17 mouse cellular contexts compared by ENCODE assay signal in genomic region chr2:38831976-38832375, GRCm38 (mm10).
A peak's percentile ranks its signal among the peaks of the same experiment; 100 is the strongest.
DNase-seq lines count a peak whose midpoint lies in the region; ATAC-seq and TF ChIP-seq lines count a peak whose summit lies in the region.
"Had no signal": no experiment of that assay in that cellular context is flagged by ENCODE, and none has a peak within 500 bp of the region (broad histone marks: within the 10 kb centered on the region; RNA-seq: fewer than 3 reads in every experiment).

No protein-coding gene starts in this region.

- H3K4me2 ChIP-seq in liver, embryonic 14.5 days (ENCODE audit: low read depth), result no peak overlapping the region
- no peak overlapping the region for H3K4me2 ChIP-seq in liver, embryonic 12.5 days
- H3K4me2 ChIP-seq: embryonic facial prominence, embryonic 12.5 days; liver, embryonic 15.5 days; midbrain, embryonic 12.5 days had no signal

- no peak for DNase-seq in gastrocnemius, adult 2 months
- no peak for DNase-seq in gastrocnemius, adult 18-20 months (ENCODE audit: low spot score)
- no peak for DNase-seq in liver, embryonic 14.5 days (ENCODE audit: low read depth in 3 of 3, low spot score in 3 of 3)
- DNase-seq in 3T3-L1 (ENCODE audit: low read depth, low spot score), result peak; percentile 62
- peak; percentile 25 for DNase-seq in NIH3T3 (ENCODE audit: low read depth)
- no peak for DNase-seq in embryonic facial prominence, embryonic 10.5 days (ENCODE audit: low spot score)
- DNase-seq: cerebellum, postnatal 25 days; gastrocnemius, postnatal 25 days; heart, postnatal 4 days; kidney, postnatal 14 days had no signal

- H3K9me3 ChIP-seq in liver, embryonic 14.5 days (ENCODE audit: control insufficient read depth, low read length), result no peaks in the 10 kb centered on the region
- no peaks in the 10 kb centered on the region for H3K9me3 ChIP-seq in liver, embryonic 12.5 days (replicated peaks)
- no peaks in the 10 kb centered on the region for H3K9me3 ChIP-seq in embryonic facial prominence, embryonic 10.5 days
- H3K9me3 ChIP-seq: embryonic facial prominence, embryonic 12.5 days; heart, embryonic 10.5 days; limb, embryonic 10.5 days; liver, embryonic 15.5 days; midbrain, embryonic 12.5 days had no signal

- H3K36me3 ChIP-seq in liver, embryonic 14.5 days (replicated peaks; ENCODE audit: control insufficient read depth, insufficient read depth, low read depth), result no peaks in the 10 kb centered on the region
- no peaks in the 10 kb centered on the region for H3K36me3 ChIP-seq in liver, embryonic 12.5 days
- peaks cover 64% of the 10 kb centered on the region for H3K36me3 ChIP-seq in embryonic facial prominence, embryonic 10.5 days (replicated peaks)
- H3K36me3 ChIP-seq: liver, embryonic 15.5 days had no signal

- H3K27ac ChIP-seq in gastrocnemius, adult 2 months, result no peak overlapping the region
- H3K27ac ChIP-seq in liver, embryonic 14.5 days, result no peak overlapping the region
- no peak overlapping the region for H3K27ac ChIP-seq in liver, embryonic 12.5 days
- H3K27ac ChIP-seq in embryonic facial prominence, embryonic 10.5 days (replicated peaks), result no peak overlapping the region
- H3K27ac ChIP-seq: embryonic facial prominence, embryonic 12.5 days; heart, embryonic 10.5 days; limb, embryonic 10.5 days; liver, embryonic 15.5 days; macrophage; midbrain, embryonic 12.5 days had no signal

- peaks cover 7 to 8% of the 10 kb centered on the region in 2 experiments; a peak in 3 of 4 replicates for H3K4me1 ChIP-seq in liver, embryonic 14.5 days (replicated peaks; ENCODE audit: control insufficient read depth in 2 of 2, insufficient read depth in 2 of 2, low read length in 1 of 2)
- H3K4me1 ChIP-seq in liver, embryonic 12.5 days, result peaks cover 14% of the 10 kb centered on the region
- H3K4me1 ChIP-seq in embryonic facial prominence, embryonic 10.5 days, result peaks cover 11% of the 10 kb centered on the region; the same call in 1 of the 2 replicates
- H3K4me1 ChIP-seq: heart, embryonic 10.5 days had no signal

- no peaks in the 10 kb centered on the region for H3K27me3 ChIP-seq in liver, embryonic 14.5 days (ENCODE audit: control insufficient read depth, insufficient read depth, low read length)
- no peaks in the 10 kb centered on the region for H3K27me3 ChIP-seq in liver, embryonic 12.5 days (replicated peaks)
- no peaks in the 10 kb centered on the region for H3K27me3 ChIP-seq in embryonic facial prominence, embryonic 10.5 days (replicated peaks; ENCODE audit: low read depth, poor library complexity, severe bottlenecking)
- H3K27me3 ChIP-seq: embryonic facial prominence, embryonic 12.5 days; liver, embryonic 15.5 days; midbrain, embryonic 12.5 days had no signal

- peak; percentile 46 for TF ChIP-seq CTCF in gastrocnemius, adult 2 months (IDR thresholded peaks at IDR 0.05)
- TF ChIP-seq CTCF in liver, embryonic 14.5 days (IDR thresholded peaks at IDR 0.05; ENCODE audit: low read depth), result peak; percentile 17; the same call in 1 of the 2 replicates

- no peak overlapping the region for H3K4me3 ChIP-seq in gastrocnemius, adult 2 months
- no peak overlapping the region for H3K4me3 ChIP-seq in liver, embryonic 14.5 days (ENCODE audit: insufficient read depth in 1 of 2, low read depth in 2 of 2, low read length in 2 of 2)
- no peak overlapping the region for H3K4me3 ChIP-seq in liver, embryonic 12.5 days
- no peak overlapping the region for H3K4me3 ChIP-seq in embryonic facial prominence, embryonic 10.5 days
- H3K4me3 ChIP-seq: embryonic facial prominence, embryonic 12.5 days; heart, embryonic 10.5 days; limb, embryonic 10.5 days; liver, embryonic 15.5 days; midbrain, embryonic 12.5 days had no signal

- TF ChIP-seq EP300 in liver, embryonic 14.5 days (IDR thresholded peaks at IDR 0.05; ENCODE audit: low read depth), result no peak

- ATAC-seq in liver, embryonic 14.5 days (ENCODE audit: insufficient read depth), result no peak
- no peak for ATAC-seq in liver, embryonic 12.5 days

- no peak overlapping the region for H3K9ac ChIP-seq in liver, embryonic 14.5 days (replicated peaks)
- no peak overlapping the region for H3K9ac ChIP-seq in liver, embryonic 12.5 days
- H3K9ac ChIP-seq: embryonic facial prominence, embryonic 12.5 days; liver, embryonic 15.5 days; midbrain, embryonic 12.5 days had no signal

- intact Hi-C loops in gastrocnemius, adult 2 months (cut with DNase I), result loop anchor here (5.0 kb wide), 1 partner anchor 35 kb away; no protein-coding TSS in a partner anchor

Comparison
In these comparisons a context has a peak if more than half of its experiments do, and no peak if none do; other contexts are left out.
1. DNase-seq: peak in 3T3-L1 (single experiment) and NIH3T3 (single experiment); none in gastrocnemius, adult 2 months (single experiment), gastrocnemius, adult 18-20 months (single experiment), liver, embryonic 14.5 days (0 of 3) and embryonic facial prominence, embryonic 10.5 days (single experiment).